In the genomic region with DNA sequence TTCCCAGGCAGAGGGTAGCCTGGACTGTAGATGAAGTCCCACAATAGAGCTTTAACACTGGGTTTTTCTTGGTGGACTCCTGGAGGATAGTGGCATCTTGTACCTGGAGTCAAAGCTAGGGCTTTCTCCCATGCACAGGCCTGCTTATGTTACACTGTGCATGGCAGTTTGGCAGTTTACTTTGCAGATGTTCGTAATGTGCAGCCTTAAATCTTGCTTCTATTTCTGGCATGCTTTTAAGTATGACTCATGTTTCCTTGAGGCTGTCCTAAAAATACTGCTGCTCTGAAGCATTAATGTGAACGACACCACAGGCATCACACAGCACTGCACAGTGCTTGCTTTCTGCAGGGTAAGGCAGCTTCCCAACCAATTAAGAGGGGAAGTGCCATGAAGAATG, we compare ENCODE assay signal across 8 mouse cellular contexts. TPM values are rescaled to one million over a fixed set of nuclear protein-coding genes. Genes with fewer than 3 reads are reported as not detected.
DNase-seq lines count a peak whose midpoint lies in the region; ATAC-seq and TF ChIP-seq lines count a peak whose summit lies in the region.

No protein-coding gene starts in this region.

- no peak for TF ChIP-seq CTCF in Patski (IDR thresholded peaks at IDR 0.05)

- DNase-seq in layer of hippocampus, adult 9-11 months: peak; percentile 32
- no peak for DNase-seq in layer of hippocampus, postnatal 10 days (ENCODE audit: low spot score in 2 of 2)
- DNase-seq in Patski (ENCODE audit: low read depth, low spot score): peak; percentile 49
- DNase-seq in kidney, postnatal 4 days: peak; percentile 18 to 46
- DNase-seq in spleen, adult 18-20 months: no peak
- DNase-seq in ovary, postnatal 10 days (ENCODE audit: low spot score): no peak

- H3K9me3 ChIP-seq in stomach, embryonic 15.5 days: no peaks in the 10 kb centered on the region

- H3K27me3 ChIP-seq in Patski: no peaks in the 10 kb centered on the region
- H3K27me3 ChIP-seq in stomach, embryonic 15.5 days (replicated peaks): no peaks in the 10 kb centered on the region

- peak; percentile 98 for ATAC-seq in Patski
- ATAC-seq in granulocyte monocyte progenitor cell, adult 5-6 weeks (replicated peaks; ENCODE audit: poor library complexity, severe bottlenecking): peak; percentile 42
- peak; percentile 68; the same call in 1 of the 2 replicates for ATAC-seq in stomach, embryonic 15.5 days (ENCODE audit: insufficient read depth, low FRiP score, low read depth)

- POLR2A ChIA-PET in Patski (lab: Charles Lee): no interaction called here

- no peaks in the 10 kb centered on the region for H3K36me3 ChIP-seq in stomach, embryonic 15.5 days

- no peak overlapping the region for H3K4me3 ChIP-seq in stomach, embryonic 15.5 days (replicated peaks)

- no peaks in the 10 kb centered on the region for H3K4me1 ChIP-seq in stomach, embryonic 15.5 days

- H3K4me2 ChIP-seq in stomach, embryonic 15.5 days: no peak overlapping the region

- no peak overlapping the region for H3K9ac ChIP-seq in stomach, embryonic 15.5 days

- WGBS in stomach, embryonic 15.5 days: 10% methylated on average over 2 of the region's 2 CpGs

- in situ Hi-C loops in Patski (cut with MboI; ENCODE audit: low pct_unique_long_range_greater_than_20kb): no loop called here

- no peak overlapping the region for H3K27ac ChIP-seq in stomach, embryonic 15.5 days

- CTCF ChIA-PET in Patski (lab: Charles Lee): interaction anchor here (0.8 kb wide), 1 partner anchor 16 kb away, joined by 4 read pairs; no protein-coding TSS in a partner anchor

RNA-seq across cellular contexts. Expression of gene Vwa8, which starts 51.9 kb away (rescaled TPM):
- 10 to 100 TPM; 18.6 to 21.4 TPM for total RNA-seq in layer of hippocampus, postnatal 10 days (2021)
- polyA plus RNA-seq in Patski (2021): 49.9 TPM
- total RNA-seq in granulocyte monocyte progenitor cell, adult 5-6 weeks (2014; fragmentation: Nextera tagmentation): 18.5 and 23.2 TPM in 2 replicates
- 22.2 and 26.5 TPM in 2 replicates for total RNA-seq in granulocyte monocyte progenitor cell, adult 5-6 weeks (2017)
- polyA plus RNA-seq in stomach, embryonic 15.5 days (2015; fragmentation: Nextera tagmentation; extraction: Ambion mirVana): 11.0 and 13.1 TPM in 2 replicates

Comparison
In these comparisons a context has a peak if more than half of its experiments do, and no peak if none do; other contexts are left out.
1. DNase-seq: peak in layer of hippocampus, adult 9-11 months (single experiment), Patski (single experiment) and kidney, postnatal 4 days (2 of 2); none in layer of hippocampus, postnatal 10 days (0 of 2), spleen, adult 18-20 months (0 of 2) and ovary, postnatal 10 days (single experiment).
2. ATAC-seq: peak in every context shown above with its lines; median percentile 98 in Patski; 68 in stomach, embryonic 15.5 days; 42 in granulocyte monocyte progenitor cell, adult 5-6 weeks.